Mouse (Mus musculus) liver, adult 2 months (tissue): ENCODE results near the gene Prnd.

ENCODE experiments used
- CTCF ChIP-seq: fragments of 200-500 bp; IDR thresholded peaks from 2 replicates; pipeline ENCODE4 v1.5.1; 2011; ENCODE audit warnings: low read depth, low read length, control low read depth
- POLR2A ChIP-seq: fragments of 200-500 bp; IDR thresholded peaks from 2 replicates; pipeline ENCODE4 v1.6.1; 2011; ENCODE audit warnings: low read length, control low read depth; ENCODE audit not compliant: insufficient read depth; ENCODE audit errors: extremely low read depth

- TF ChIP-seq CTCF, result no peak
- TF ChIP-seq POLR2A, result no peak
These were observed 53.3 kb downstream of the Prnd start for GRCm38 (mm10) chr2:132003916-132004315.
